Mouse (Mus musculus) cortical plate, adult 2 months (tissue): ENCODE results near the gene Cpd. TPM values are rescaled to one million over a fixed set of nuclear protein-coding genes. Genes with fewer than 3 reads are reported as not detected.

Experiments used
- H3K27ac ChIP-seq: fragments of 200-500 bp; 2 replicates; pipeline ENCODE4 v1.5.1; 2012; ENCODE audit warnings: low read length, control low read depth, inconsistent platforms; ENCODE audit not compliant: insufficient read depth
- H3K4me1 ChIP-seq: fragments of 200-500 bp; 2 replicates; pipeline ENCODE4 v1.6.1; 2011; ENCODE audit warnings: low read length; ENCODE audit not compliant: control insufficient read depth, insufficient read depth
- H3K4me3 ChIP-seq: fragments of 200-500 bp; 2 replicates; pipeline ENCODE4 v1.5.1; 2011; ENCODE audit warnings: mild to moderate bottlenecking, low read length, control low read depth; ENCODE audit not compliant: insufficient read depth
- CTCF ChIP-seq: fragments of 200-500 bp; IDR thresholded peaks from 2 replicates; pipeline ENCODE4 v1.5.1; 2011; ENCODE audit warnings: mild to moderate bottlenecking, control low read depth, low read length; ENCODE audit not compliant: insufficient read depth; ENCODE audit errors: extremely low read depth
- POLR2A ChIP-seq: fragments of 200-500 bp; IDR thresholded peaks from 2 replicates; pipeline ENCODE4 v1.6.1; 2011; ENCODE audit warnings: mild to moderate bottlenecking, low read length, control low read depth; ENCODE audit not compliant: insufficient read depth; ENCODE audit errors: extremely low read depth
- polyA plus RNA-seq: library from polyadenylated mRNA; depleted of rRNA; stranded (reverse); fragments of >200 nt; gene quantifications from 2 replicates; pipeline ENCODE4 v1.2.3, GENCODE M21; 2012; rRNA removed

Gene Cpd
- polyA plus RNA-seq, result 29.1 and 30.5 TPM in 2 replicates

- Histone ChIP-seq H3K27ac (peak within 1 kb of the TSS; percentile 84), H3K4me3 (peak within 1 kb of the TSS; percentile 91), H3K4me1 (peaks cover 5% of the 10 kb centered on the region)
- TF ChIP-seq POLR2A (peak; percentile 92), CTCF (no peak)
These were observed at the start of gene Cpd for GRCm38 (mm10) chr11:76846878-76847222. Gene Cpd, minus strand, starts transcription at chr11:76847018.

- TF ChIP-seq POLR2A, result no peak
- TF ChIP-seq CTCF, result no peak
- no peaks in the 10 kb centered on the region for H3K4me1 ChIP-seq
- no peak overlapping the region for H3K4me3 ChIP-seq
- no peak overlapping the region for H3K27ac ChIP-seq
These were observed 49.5 kb upstream of the Cpd start for GRCm38 (mm10) chr11:76896360-76896759.

GRCm38 (mm10) chr11:76894240-76894639, 47.4 kb upstream of the Cpd start:
- no peaks in the 10 kb centered on the region for H3K4me1 ChIP-seq
- no peak overlapping the region for H3K4me3 ChIP-seq
- no peak overlapping the region for H3K27ac ChIP-seq
- TF ChIP-seq CTCF (peak; percentile 75), POLR2A (no peak)

- Histone ChIP-seq H3K27ac (no peak overlapping the region), H3K4me3 (no peak overlapping the region), H3K4me1 (no peaks in the 10 kb centered on the region)
- TF ChIP-seq POLR2A (no peak), CTCF (no peak)
These were observed 46.8 kb upstream of the Cpd start for GRCm38 (mm10) chr11:76893570-76893969.

- TF ChIP-seq CTCF, result no peak
- no peak for TF ChIP-seq POLR2A
- Histone ChIP-seq H3K4me3 (no peak overlapping the region), H3K4me1 (no peaks in the 10 kb centered on the region), H3K27ac (no peak overlapping the region)
These were observed 46.2 kb upstream of the Cpd start for GRCm38 (mm10) chr11:76892972-76893371.

- Histone ChIP-seq H3K4me3 (no peak overlapping the region), H3K27ac (no peak overlapping the region), H3K4me1 (no peaks in the 10 kb centered on the region)
- no peak for TF ChIP-seq POLR2A
- no peak for TF ChIP-seq CTCF
These were observed 45.0 kb upstream of the Cpd start for GRCm38 (mm10) chr11:76891738-76892349.

- Histone ChIP-seq H3K4me1 (no peaks in the 10 kb centered on the region), H3K4me3 (no peak overlapping the region), H3K27ac (no peak overlapping the region)
- TF ChIP-seq POLR2A, result no peak
- no peak for TF ChIP-seq CTCF
These were observed 44.4 kb upstream of the Cpd start for GRCm38 (mm10) chr11:76891171-76891570.

GRCm38 (mm10) chr11:76889339-76890164, 42.7 kb upstream of the Cpd start:
- H3K4me1 ChIP-seq, result no peaks in the 10 kb centered on the region
- TF ChIP-seq CTCF (no peak), POLR2A (no peak)
- H3K4me3 ChIP-seq, result no peak overlapping the region
- H3K27ac ChIP-seq, result peak overlapping the region; percentile 49; the same call in 1 of the 2 replicates

GRCm38 (mm10) chr11:76884451-76884850, 37.6 kb upstream of the Cpd start:
- Histone ChIP-seq H3K4me3 (no peak overlapping the region), H3K4me1 (no peaks in the 10 kb centered on the region)
- TF ChIP-seq POLR2A, result no peak
- no peak for TF ChIP-seq CTCF

GRCm38 (mm10) chr11:76879816-76880215, 33.0 kb upstream of the Cpd start:
- no peak overlapping the region for H3K4me3 ChIP-seq
- TF ChIP-seq CTCF, result no peak
- no peak for TF ChIP-seq POLR2A
- H3K4me1 ChIP-seq, result no peaks in the 10 kb centered on the region
- no peak overlapping the region for H3K27ac ChIP-seq

More at GRCm38 (mm10) chr11:76884451-76884850, 37.6 kb upstream of the Cpd start:
- no peak overlapping the region for H3K27ac ChIP-seq
